Mouse (Mus musculus): Measurements from ENCODE around the gene Itga2.

The Itga2 gene

GRCm38 (mm10) chr13:114818513-114818912 is 113.4 kb downstream of the Itga2 start:
- DNase-seq: peak; percentile 32 to 47

GRCm38 (mm10) chr13:114817751-114818360 is 114.0 kb downstream of the Itga2 start, which contains the start of gene Mocs2:
TSS of gene Mocs2 (plus strand) at chr13:114818236.
- peak; percentile 97 for DNase-seq

- no peak for DNase-seq
Observed at GRCm38 (mm10) chr13:114809624-114810210, 122.2 kb downstream of the Itga2 start.

- no peak for DNase-seq
Observed at GRCm38 (mm10) chr13:114802971-114803370, 128.9 kb downstream of the Itga2 start.

- no peak for DNase-seq
Observed at GRCm38 (mm10) chr13:114801857-114802256, 130.0 kb downstream of the Itga2 start.

- DNase-seq: peak in 1 of 2 experiments; percentile 75
Observed at GRCm38 (mm10) chr13:114793250-114794030, 138.5 kb downstream of the Itga2 start.

GRCm38 (mm10) chr13:114791511-114791910 is 140.4 kb downstream of the Itga2 start:
- DNase-seq: peak in 1 of 2 experiments; percentile 56
